Mouse (Mus musculus): ENCODE data around the gene Cnksr3. TPM values are rescaled to one million over a fixed set of nuclear protein-coding genes. Genes with fewer than 3 reads are reported as not detected.

Gene Cnksr3
- polyA plus RNA-seq, 2 experiments: 12.3 to 15.3 TPM

GRCm38 (mm10) chr10:7117785-7118184 is 94.3 kb downstream of the Cnksr3 start:
- Histone ChIP-seq H3K4me2 (replicated peaks; ENCODE audit: low read depth, low read length, severe bottlenecking) (no peak overlapping the region), H3K9me3 (ENCODE audit: control insufficient read depth, low read length) (no peaks in the 10 kb centered on the region), H3K4me3 (replicated peaks; ENCODE audit: low read length) (no peak overlapping the region), H3K4me1 (ENCODE audit: control insufficient read depth, insufficient read depth, low read length) (peaks cover 20% of the 10 kb centered on the region), H3K9ac (ENCODE audit: low read depth, low read length, severe bottlenecking) (no peak overlapping the region), H3K27ac (replicated peaks; ENCODE audit: low read depth, low read length) (peak overlapping the region; percentile 75), H3K27me3 (ENCODE audit: control insufficient read depth, insufficient read depth, low read length) (no peaks in the 10 kb centered on the region), H3K36me3 (ENCODE audit: control insufficient read depth, insufficient read depth, low read length) (peaks cover 24% of the 10 kb centered on the region)
- peak; percentile 72 for ATAC-seq (ENCODE audit: low FRiP score, low read depth)
- peak; percentile 30 for DNase-seq (ENCODE audit: low spot score)
- 43% methylated on average over 7 of the region's 7 CpGs for WGBS
- TF ChIP-seq POLR2A (IDR thresholded peaks at IDR 0.05; ENCODE audit: borderline replicate concordance, extremely low read depth, insufficient read depth, insufficient read length): no peak

DNA sequence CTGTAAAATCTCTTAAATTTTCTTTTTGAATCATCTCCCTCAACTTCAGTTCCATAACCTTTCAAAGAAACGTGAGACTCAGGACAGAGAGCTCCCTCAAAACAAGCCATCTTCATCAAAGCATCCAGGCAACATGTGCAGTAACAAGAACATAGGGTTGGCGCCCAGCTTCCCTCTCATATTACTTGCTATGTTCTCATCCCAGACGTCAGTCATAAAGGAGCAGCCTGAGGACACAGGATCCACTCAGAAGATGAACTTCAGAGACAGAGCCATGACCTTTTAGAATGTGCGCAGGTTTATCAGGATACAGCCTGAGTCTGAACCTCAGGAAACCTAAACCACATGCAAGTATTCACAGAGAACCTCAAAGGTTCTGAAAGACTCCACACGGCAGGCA is 97.2 kb downstream of the Cnksr3 start:
- WGBS: 78% methylated on average over 5 of the region's 5 CpGs
- H3K27ac ChIP-seq (replicated peaks; ENCODE audit: low read depth, low read length): no peak overlapping the region
- ATAC-seq (ENCODE audit: low FRiP score, low read depth): no peak
- no peak for DNase-seq (ENCODE audit: low spot score)
- no peaks in the 10 kb centered on the region for H3K9me3 ChIP-seq (ENCODE audit: control insufficient read depth, low read length)
- no peaks in the 10 kb centered on the region for H3K27me3 ChIP-seq (ENCODE audit: control insufficient read depth, insufficient read depth, low read length)
- H3K4me2 ChIP-seq (replicated peaks; ENCODE audit: low read depth, low read length, severe bottlenecking): no peak overlapping the region
- peaks cover 20% of the 10 kb centered on the region for H3K4me1 ChIP-seq (ENCODE audit: control insufficient read depth, insufficient read depth, low read length)
- no peak for TF ChIP-seq POLR2A (IDR thresholded peaks at IDR 0.05; ENCODE audit: borderline replicate concordance, extremely low read depth, insufficient read depth, insufficient read length)
- no peak overlapping the region for H3K9ac ChIP-seq (ENCODE audit: low read depth, low read length, severe bottlenecking)
- peaks cover 9% of the 10 kb centered on the region for H3K36me3 ChIP-seq (ENCODE audit: control insufficient read depth, insufficient read depth, low read length)
- H3K4me3 ChIP-seq (replicated peaks; ENCODE audit: low read length): no peak overlapping the region

GRCm38 (mm10) chr10:7113747-7114146 is 98.3 kb downstream of the Cnksr3 start:
- 76% methylated on average over 4 of the region's 4 CpGs for whole genome bisulfite sequencing
- ATAC-seq (ENCODE audit: low FRiP score, low read depth): no peak

DNA sequence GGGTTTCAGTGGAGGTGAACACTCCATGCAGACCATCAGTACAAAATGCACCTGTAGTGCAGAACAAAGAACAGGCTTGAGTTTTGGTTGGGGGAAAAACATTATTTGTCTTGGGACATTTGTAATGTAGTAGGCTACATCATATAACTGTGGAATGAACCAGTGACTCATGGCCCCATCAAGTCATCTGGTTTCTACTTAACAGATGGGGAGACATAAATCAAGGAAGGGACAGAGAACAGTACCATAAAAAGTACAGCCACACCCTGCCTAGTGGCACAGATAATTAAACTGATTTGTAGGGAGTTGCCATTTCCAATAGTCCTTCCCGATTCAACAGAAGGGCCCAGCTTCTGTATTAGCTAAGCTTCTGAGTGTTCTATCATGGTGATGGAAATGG is 98.9 kb downstream of the Cnksr3 start:
- Histone ChIP-seq H3K4me1 (ENCODE audit: control insufficient read depth, insufficient read depth, low read length) (peaks cover 6% of the 10 kb centered on the region; the same call in 1 of the 2 replicates), H3K4me3 (replicated peaks; ENCODE audit: low read length) (no peak overlapping the region), H3K36me3 (ENCODE audit: control insufficient read depth, insufficient read depth, low read length) (peaks cover 6% of the 10 kb centered on the region; the same call in 1 of the 2 replicates), H3K9ac (ENCODE audit: low read depth, low read length, severe bottlenecking) (no peak overlapping the region), H3K27me3 (ENCODE audit: control insufficient read depth, insufficient read depth, low read length) (no peaks in the 10 kb centered on the region), H3K4me2 (replicated peaks; ENCODE audit: low read depth, low read length, severe bottlenecking) (no peak overlapping the region), H3K9me3 (ENCODE audit: control insufficient read depth, low read length) (no peaks in the 10 kb centered on the region), H3K27ac (replicated peaks; ENCODE audit: low read depth, low read length) (no peak overlapping the region)
- DNase-seq (ENCODE audit: low spot score) (no peak), ATAC-seq (ENCODE audit: low FRiP score, low read depth) (no peak)
- TF ChIP-seq POLR2A (IDR thresholded peaks at IDR 0.05; ENCODE audit: borderline replicate concordance, extremely low read depth, insufficient read depth, insufficient read length): no peak
- 52% methylated on average over 1 of the region's 1 CpGs for WGBS

More at GRCm38 (mm10) chr10:7113747-7114146, 98.3 kb downstream of the Cnksr3 start:
- no peak overlapping the region for H3K4me2 ChIP-seq (replicated peaks; ENCODE audit: low read depth, low read length, severe bottlenecking)
- peaks cover 6% of the 10 kb centered on the region; the same call in 1 of the 2 replicates for H3K36me3 ChIP-seq (ENCODE audit: control insufficient read depth, insufficient read depth, low read length)
- no peak overlapping the region for H3K4me3 ChIP-seq (replicated peaks; ENCODE audit: low read length)
- peaks cover 12% of the 10 kb centered on the region for H3K4me1 ChIP-seq (ENCODE audit: control insufficient read depth, insufficient read depth, low read length)
- H3K9me3 ChIP-seq (ENCODE audit: control insufficient read depth, low read length): no peaks in the 10 kb centered on the region
- no peak for DNase-seq (ENCODE audit: low spot score)
- TF ChIP-seq POLR2A (IDR thresholded peaks at IDR 0.05; ENCODE audit: borderline replicate concordance, extremely low read depth, insufficient read depth, insufficient read length): no peak
- H3K9ac ChIP-seq (ENCODE audit: low read depth, low read length, severe bottlenecking): no peak overlapping the region
- no peaks in the 10 kb centered on the region for H3K27me3 ChIP-seq (ENCODE audit: control insufficient read depth, insufficient read depth, low read length)
- H3K27ac ChIP-seq (replicated peaks; ENCODE audit: low read depth, low read length): no peak overlapping the region

DNA sequence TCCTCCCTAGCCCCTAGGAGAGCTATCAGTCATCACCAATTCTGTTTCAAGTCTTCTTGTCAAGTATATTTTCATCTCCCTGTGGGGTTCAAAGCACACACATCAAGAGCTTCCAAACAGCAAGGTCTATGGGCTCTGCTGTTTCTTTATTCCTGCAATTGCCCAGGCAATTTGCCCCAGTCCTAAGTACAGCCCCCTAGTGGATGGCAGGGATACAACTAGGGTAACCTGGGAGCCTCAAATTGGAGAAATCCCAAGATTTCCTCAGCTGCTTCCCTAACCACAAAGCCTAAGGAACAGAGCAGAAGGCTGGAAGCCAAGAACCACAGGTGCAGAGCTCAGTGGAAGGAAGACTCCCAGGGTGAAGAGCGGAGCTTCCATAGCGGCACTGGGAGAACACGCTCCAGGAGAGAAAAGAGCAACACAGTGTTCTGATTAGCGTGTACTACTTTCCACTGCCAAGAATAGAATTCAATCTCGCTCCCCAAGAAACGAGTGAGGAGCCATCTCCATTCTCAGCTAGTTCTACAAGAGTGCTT is 100.5 kb downstream of the Cnksr3 start:
- Histone ChIP-seq H3K4me3 (replicated peaks; ENCODE audit: low read length) (no peak overlapping the region), H3K4me1 (ENCODE audit: control insufficient read depth, insufficient read depth, low read length) (no peaks in the 10 kb centered on the region), H3K36me3 (ENCODE audit: control insufficient read depth, insufficient read depth, low read length) (no peaks in the 10 kb centered on the region), H3K27me3 (ENCODE audit: control insufficient read depth, insufficient read depth, low read length) (no peaks in the 10 kb centered on the region), H3K9me3 (ENCODE audit: control insufficient read depth, low read length) (no peaks in the 10 kb centered on the region), H3K9ac (ENCODE audit: low read depth, low read length, severe bottlenecking) (no peak overlapping the region), H3K27ac (replicated peaks; ENCODE audit: low read depth, low read length) (no peak overlapping the region), H3K4me2 (replicated peaks; ENCODE audit: low read depth, low read length, severe bottlenecking) (no peak overlapping the region)
- DNase-seq (ENCODE audit: low spot score) (peak; percentile 28), ATAC-seq (ENCODE audit: low FRiP score, low read depth) (no peak; the same call in 1 of the 2 replicates)
- no peak for TF ChIP-seq POLR2A (IDR thresholded peaks at IDR 0.05; ENCODE audit: borderline replicate concordance, extremely low read depth, insufficient read depth, insufficient read length)
- WGBS: 80% methylated on average over 6 of the region's 6 CpGs

Data from limb, embryonic 14.5 days (tissue).